Mouse (Mus musculus): Measurements from ENCODE around the gene Shroom4. TPM values are rescaled to one million over a fixed set of nuclear protein-coding genes. Genes with fewer than 3 reads are reported as not detected.
A peak's percentile ranks its signal among the peaks of the same experiment; 100 is the strongest.

Gene Shroom4
- polyA plus RNA-seq, 1 experiment = 3.7 TPM

DNA sequence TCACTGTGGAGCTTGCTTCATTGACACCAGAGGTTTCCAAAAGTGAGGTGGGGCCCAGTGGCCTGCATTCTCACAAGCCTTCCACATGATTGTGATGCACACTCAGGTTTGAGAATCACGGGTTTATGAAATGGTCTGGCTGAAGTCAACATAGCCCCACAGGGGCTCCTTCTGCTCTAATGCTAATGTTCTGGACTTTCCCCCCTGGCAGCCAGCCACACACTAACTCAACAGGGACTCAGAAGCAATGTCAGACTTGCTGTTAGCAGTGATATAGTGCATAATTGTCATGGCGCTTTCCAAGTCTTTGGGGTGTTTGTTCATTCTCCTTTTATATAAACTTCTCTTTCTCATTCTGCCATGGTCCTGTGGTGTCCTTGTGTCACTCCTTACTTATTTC, 183.0 kb downstream of the Shroom4 start:
- no peak for DNase-seq (ENCODE audit: low read depth)
- TF ChIP-seq CTCF (IDR thresholded peaks at IDR 0.05; ENCODE audit: borderline replicate concordance, extremely low read depth, insufficient read depth, insufficient read length) = no peak
- TF ChIP-seq POLR2A (IDR thresholded peaks at IDR 0.05; ENCODE audit: borderline replicate concordance, extremely low read depth, insufficient read depth, insufficient read length, poor library complexity, severe bottlenecking) = no peak

GRCm38 (mm10) chrX:6594183-6594582, 194.5 kb downstream of the Shroom4 start:
- TF ChIP-seq POLR2A (IDR thresholded peaks at IDR 0.05; ENCODE audit: borderline replicate concordance, extremely low read depth, insufficient read depth, insufficient read length, poor library complexity, severe bottlenecking) (no peak), CTCF (IDR thresholded peaks at IDR 0.05; ENCODE audit: borderline replicate concordance, extremely low read depth, insufficient read depth, insufficient read length) (no peak)

GRCm38 (mm10) chrX:6654024-6654423, 254.4 kb downstream of the Shroom4 start:
- DNase-seq (ENCODE audit: low read depth) = peak; percentile 31
- TF ChIP-seq POLR2A (IDR thresholded peaks at IDR 0.05; ENCODE audit: borderline replicate concordance, extremely low read depth, insufficient read depth, insufficient read length, poor library complexity, severe bottlenecking) (no peak), CTCF (IDR thresholded peaks at IDR 0.05; ENCODE audit: borderline replicate concordance, extremely low read depth, insufficient read depth, insufficient read length) (peak; percentile 41; the same call in 1 of the 2 replicates)

More at GRCm38 (mm10) chrX:6594183-6594582, 194.5 kb downstream of the Shroom4 start:
- no peak for DNase-seq (ENCODE audit: low read depth)

DNA sequence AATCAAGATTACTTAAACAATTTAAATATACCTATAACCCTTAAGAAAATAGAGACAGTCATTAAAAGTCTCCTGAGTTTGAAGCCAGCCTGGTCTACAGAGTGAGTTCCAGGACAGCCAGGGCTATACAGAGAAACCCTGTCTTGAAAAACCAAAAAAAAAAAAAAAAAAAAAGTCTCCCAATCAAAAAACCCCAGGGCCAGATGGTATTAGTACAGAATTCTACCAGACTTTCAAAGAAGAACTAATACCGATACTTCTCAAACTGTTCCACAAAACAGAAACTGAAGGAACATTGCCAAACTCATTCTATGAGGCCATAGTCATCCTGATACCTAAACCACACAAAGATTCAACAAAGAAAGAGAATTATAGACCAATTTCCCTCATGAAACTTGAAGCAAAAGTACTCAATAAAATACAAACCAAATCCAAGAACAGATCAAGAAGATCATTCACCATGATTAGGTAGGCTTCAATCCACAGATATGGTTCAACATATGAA, 259.2 kb downstream of the Shroom4 start:
- no peak for TF ChIP-seq CTCF (IDR thresholded peaks at IDR 0.05; ENCODE audit: borderline replicate concordance, extremely low read depth, insufficient read depth, insufficient read length)
- DNase-seq (ENCODE audit: low read depth) = no peak

Other genes with a start within 250 kb of the Shroom4 start
- gene Nudt10, start 226.8 kb upstream of the Shroom4 start, polyA plus RNA-seq (2012; rRNA removed) = 41.2 and 43.8 TPM in 2 replicates
- gene Bmp15, start 79.1 kb upstream of the Shroom4 start, polyA plus RNA-seq (2012; rRNA removed) = 0.08 and 0.23 TPM in 2 replicates

Data from brain, embryonic 14.5 days (tissue).